Mouse (Mus musculus) neural tube, embryonic 15.5 days (tissue): ENCODE measurements at regions not wholly inside any gene's neighbourhood (a gene's known extent, or its start where the extent isn't known, plus 50 kb on each side); places are given as distances from the start of the nearest gene placed in this dataset.

Experiments
- ATAC-seq: fragments of 200-750 bp; cut with Nextera tagmentation; 2 replicates; pipeline ENCODE4 v1.8.0; 2017; ENCODE audit warnings: mild to moderate bottlenecking, moderate TSS enrichment, moderate library complexity; ENCODE audit not compliant: low FRiP score
- H3K27ac ChIP-seq: fragments of 300-500 bp; sonication (generic); replicated peaks from 2 replicates; pipeline ENCODE4 v1.5.1; 2015; ENCODE audit warnings: mild to moderate bottlenecking, inconsistent platforms
- H3K27me3 ChIP-seq: fragments of 300-500 bp; sonication (generic); replicated peaks from 2 replicates; pipeline ENCODE4 v1.6.1; 2015; ENCODE audit warnings: inconsistent platforms
- H3K36me3 ChIP-seq: fragments of 300-500 bp; sonication (generic); 2 replicates; pipeline ENCODE4 v1.6.1; 2015; ENCODE audit warnings: inconsistent platforms
- H3K4me1 ChIP-seq: fragments of 300-500 bp; sonication (generic); 2 replicates; pipeline ENCODE4 v1.6.1; 2015; ENCODE audit warnings: inconsistent platforms
- H3K4me2 ChIP-seq: fragments of 300-500 bp; sonication (generic); 2 replicates; pipeline ENCODE4 v1.6.1; 2015; ENCODE audit warnings: inconsistent platforms, mild to moderate bottlenecking, moderate library complexity
- H3K4me3 ChIP-seq: fragments of 300-500 bp; sonication (generic); replicated peaks from 2 replicates; pipeline ENCODE4 v1.5.1; 2015; ENCODE audit warnings: mild to moderate bottlenecking, inconsistent platforms
- H3K9ac ChIP-seq: fragments of 300-500 bp; sonication (generic); replicated peaks from 2 replicates; pipeline ENCODE4 v1.6.1; 2015; ENCODE audit warnings: mild to moderate bottlenecking, inconsistent platforms
- H3K9me3 ChIP-seq: fragments of 300-500 bp; sonication (generic); replicated peaks from 2 replicates; pipeline ENCODE4 v1.6.1; 2016; ENCODE audit warnings: inconsistent platforms
- WGBS: fragments of 180-500 bp; shearing (Covaris S2); methylation state at CpG from one replicate; pipeline ENCODE4 v1.1.7; 2015; ENCODE audit warnings: mixed read lengths; 5-methylcytosine and 5-hydroxymethylcytosine counted together

- no peaks in the 10 kb centered on the region for H3K36me3 ChIP-seq
- no peaks in the 10 kb centered on the region for H3K9me3 ChIP-seq
- H3K27me3 ChIP-seq, result 0 out of 2 replicates have a peak, but pooled peaks cover 6% of the 10 kb centered on the region
- no peak overlapping the region for H3K9ac ChIP-seq
- no peak overlapping the region for H3K4me3 ChIP-seq
- no peak overlapping the region for H3K4me2 ChIP-seq
- ATAC-seq, result peak; percentile 40; the same call in 1 of the 2 replicates
- 49% methylated on average over 11 of the region's 11 CpGs for WGBS
- H3K27ac ChIP-seq, result no peak overlapping the region
- peaks cover 28% of the 10 kb centered on the region for H3K4me1 ChIP-seq
These were observed 240.6 kb downstream of the Cdh26 start for GRCm38 (mm10) chr2:178670952-178671351.

- WGBS, result 75% methylated on average over 4 of the region's 4 CpGs
- H3K4me3 ChIP-seq, result no peak overlapping the region
- ATAC-seq, result no peak
These were observed 243.3 kb downstream of the Cdh26 start for GRCm38 (mm10) chr2:178673621-178674020.

GRCm38 (mm10) chr2:178674621-178675020 lies 244.3 kb downstream of the Cdh26 start:
- no peaks in the 10 kb centered on the region for H3K9me3 ChIP-seq
- ATAC-seq, result no peak
- WGBS, result 69% methylated on average over 4 of the region's 4 CpGs

More at GRCm38 (mm10) chr2:178673621-178674020, 243.3 kb downstream of the Cdh26 start:
- H3K9ac ChIP-seq, result no peak overlapping the region
- H3K27ac ChIP-seq, result no peak overlapping the region
- no peaks in the 10 kb centered on the region for H3K9me3 ChIP-seq
- H3K36me3 ChIP-seq, result no peaks in the 10 kb centered on the region
- H3K27me3 ChIP-seq, result no peaks in the 10 kb centered on the region
- peaks cover 37% of the 10 kb centered on the region for H3K4me1 ChIP-seq
- H3K4me2 ChIP-seq, result no peak overlapping the region

GRCm38 (mm10) chr2:178676970-178677369 lies 246.6 kb downstream of the Cdh26 start:
- Histone ChIP-seq H3K36me3 (no peaks in the 10 kb centered on the region), H3K27me3 (no peaks in the 10 kb centered on the region), H3K9ac (no peak overlapping the region), H3K4me2 (no peak overlapping the region), H3K27ac (no peak overlapping the region), H3K4me1 (peaks cover 30% of the 10 kb centered on the region), H3K9me3 (no peaks in the 10 kb centered on the region), H3K4me3 (no peak overlapping the region)
- ATAC-seq, result no peak
- WGBS, result 88% methylated on average over 10 of the region's 10 CpGs

More at GRCm38 (mm10) chr2:178674621-178675020, 244.3 kb downstream of the Cdh26 start:
- H3K9ac ChIP-seq, result no peak overlapping the region
- H3K27ac ChIP-seq, result no peak overlapping the region
- peaks cover 39% of the 10 kb centered on the region for H3K4me1 ChIP-seq
- no peak overlapping the region for H3K4me3 ChIP-seq
- no peak overlapping the region for H3K4me2 ChIP-seq
- H3K27me3 ChIP-seq, result no peaks in the 10 kb centered on the region
- H3K36me3 ChIP-seq, result no peaks in the 10 kb centered on the region

GRCm38 (mm10) chr2:178680368-178680767 lies 250.0 kb downstream of the Cdh26 start:
- Histone ChIP-seq H3K27ac (no peak overlapping the region), H3K9me3 (no peaks in the 10 kb centered on the region), H3K4me2 (no peak overlapping the region), H3K4me3 (no peak overlapping the region), H3K4me1 (peaks cover 41% of the 10 kb centered on the region), H3K27me3 (no peaks in the 10 kb centered on the region), H3K36me3 (no peaks in the 10 kb centered on the region), H3K9ac (no peak overlapping the region)
- no peak for ATAC-seq
- WGBS, result 64% methylated on average over 3 of the region's 3 CpGs

GRCm38 (mm10) chr2:178684026-178684958 lies 254.0 kb downstream of the Cdh26 start:
- Histone ChIP-seq H3K27me3 (0 out of 2 replicates have a peak, but pooled peaks cover 2% of the 10 kb centered on the region), H3K27ac (no peak overlapping the region), H3K4me1 (peaks cover 37% of the 10 kb centered on the region), H3K4me3 (no peak overlapping the region), H3K36me3 (no peaks in the 10 kb centered on the region), H3K9ac (no peak overlapping the region), H3K4me2 (no peak overlapping the region), H3K9me3 (no peaks in the 10 kb centered on the region)
- ATAC-seq, result no peak
- WGBS, result 52% methylated on average over 9 of the region's 9 CpGs

- H3K36me3 ChIP-seq, result no peaks in the 10 kb centered on the region
- ATAC-seq, result no peak
- no peak overlapping the region for H3K4me3 ChIP-seq
- H3K4me2 ChIP-seq, result no peak overlapping the region
- no peaks in the 10 kb centered on the region for H3K9me3 ChIP-seq
- H3K9ac ChIP-seq, result no peak overlapping the region
- H3K27ac ChIP-seq, result no peak overlapping the region
- H3K4me1 ChIP-seq, result peaks cover 37% of the 10 kb centered on the region
- 91% methylated on average over 5 of the region's 5 CpGs for whole genome bisulfite sequencing
- 0 out of 2 replicates have a peak, but pooled peaks cover 2% of the 10 kb centered on the region for H3K27me3 ChIP-seq
These were observed 254.9 kb downstream of the Cdh26 start for GRCm38 (mm10) chr2:178685211-178685610.

- no peak overlapping the region for H3K27ac ChIP-seq
- no peak for ATAC-seq
These were observed 255.9 kb downstream of the Cdh26 start for GRCm38 (mm10) chr2:178686167-178686601.

GRCm38 (mm10) chr2:178688586-178688985 lies 258.3 kb downstream of the Cdh26 start:
- ATAC-seq, result no peak
- WGBS, result 70% methylated on average over 6 of the region's 6 CpGs
- Histone ChIP-seq H3K27ac (no peak overlapping the region), H3K9me3 (no peaks in the 10 kb centered on the region), H3K27me3 (0 out of 2 replicates have a peak, but pooled peaks cover 2% of the 10 kb centered on the region), H3K4me2 (no peak overlapping the region), H3K4me1 (peaks cover 19% of the 10 kb centered on the region), H3K4me3 (no peak overlapping the region), H3K36me3 (no peaks in the 10 kb centered on the region), H3K9ac (no peak overlapping the region)

More at GRCm38 (mm10) chr2:178686167-178686601, 255.9 kb downstream of the Cdh26 start:
- H3K4me1 ChIP-seq, result peaks cover 34% of the 10 kb centered on the region
- no peaks in the 10 kb centered on the region for H3K9me3 ChIP-seq
- 0 out of 2 replicates have a peak, but pooled peaks cover 2% of the 10 kb centered on the region for H3K27me3 ChIP-seq
- H3K36me3 ChIP-seq, result no peaks in the 10 kb centered on the region
- H3K9ac ChIP-seq, result no peak overlapping the region
- no peak overlapping the region for H3K4me2 ChIP-seq
- 35% methylated on average over 7 of the region's 7 CpGs for WGBS
- no peak overlapping the region for H3K4me3 ChIP-seq

- no peak for ATAC-seq
- no peak overlapping the region for H3K27ac ChIP-seq
- WGBS, result 73% methylated on average over 13 of the region's 13 CpGs
These were observed 261.0 kb downstream of the Cdh26 start for GRCm38 (mm10) chr2:178691190-178691864.

GRCm38 (mm10) chr2:178691865-178692228 lies 261.5 kb downstream of the Cdh26 start:
- no peak for ATAC-seq

More at GRCm38 (mm10) chr2:178691190-178691864, 261.0 kb downstream of the Cdh26 start:
- Histone ChIP-seq H3K4me1 (peaks cover 5% of the 10 kb centered on the region; the same call in 1 of the 2 replicates), H3K4me2 (no peak overlapping the region), H3K9me3 (no peaks in the 10 kb centered on the region), H3K36me3 (no peaks in the 10 kb centered on the region), H3K9ac (no peak overlapping the region), H3K4me3 (no peak overlapping the region), H3K27me3 (0 out of 2 replicates have a peak, but pooled peaks cover 2% of the 10 kb centered on the region)

More at GRCm38 (mm10) chr2:178691865-178692228, 261.5 kb downstream of the Cdh26 start:
- H3K36me3 ChIP-seq, result no peaks in the 10 kb centered on the region
- no peaks in the 10 kb centered on the region for H3K9me3 ChIP-seq
- no peak overlapping the region for H3K27ac ChIP-seq
- H3K4me1 ChIP-seq, result 0 out of 2 replicates have a peak, but pooled peaks cover 3% of the 10 kb centered on the region
- no peak overlapping the region for H3K4me3 ChIP-seq
- H3K27me3 ChIP-seq, result peaks cover 4% of the 10 kb centered on the region; the same call in 1 of the 2 replicates
- no peak overlapping the region for H3K4me2 ChIP-seq
- no peak overlapping the region for H3K9ac ChIP-seq
- WGBS, result 86% methylated on average over 4 of the region's 4 CpGs
